Mouse (Mus musculus) mammary gland, adult 2 months (tissue): ENCODE data around the gene Gm20605. TPM values are rescaled to one million over a fixed set of nuclear protein-coding genes. Genes with fewer than 3 reads are reported as not detected.

Experiments
- polyA plus RNA-seq: library from polyadenylated mRNA; depleted of rRNA; stranded (reverse); fragments of >200 nt; gene quantifications from 2 replicates; pipeline ENCODE4 v1.2.3, GENCODE M21; 2012; ENCODE audit warnings: low replicate concordance; rRNA removed

Gm20605 gene
- 20.1 and 68.7 TPM in 2 replicates for polyA plus RNA-seq

DNA sequence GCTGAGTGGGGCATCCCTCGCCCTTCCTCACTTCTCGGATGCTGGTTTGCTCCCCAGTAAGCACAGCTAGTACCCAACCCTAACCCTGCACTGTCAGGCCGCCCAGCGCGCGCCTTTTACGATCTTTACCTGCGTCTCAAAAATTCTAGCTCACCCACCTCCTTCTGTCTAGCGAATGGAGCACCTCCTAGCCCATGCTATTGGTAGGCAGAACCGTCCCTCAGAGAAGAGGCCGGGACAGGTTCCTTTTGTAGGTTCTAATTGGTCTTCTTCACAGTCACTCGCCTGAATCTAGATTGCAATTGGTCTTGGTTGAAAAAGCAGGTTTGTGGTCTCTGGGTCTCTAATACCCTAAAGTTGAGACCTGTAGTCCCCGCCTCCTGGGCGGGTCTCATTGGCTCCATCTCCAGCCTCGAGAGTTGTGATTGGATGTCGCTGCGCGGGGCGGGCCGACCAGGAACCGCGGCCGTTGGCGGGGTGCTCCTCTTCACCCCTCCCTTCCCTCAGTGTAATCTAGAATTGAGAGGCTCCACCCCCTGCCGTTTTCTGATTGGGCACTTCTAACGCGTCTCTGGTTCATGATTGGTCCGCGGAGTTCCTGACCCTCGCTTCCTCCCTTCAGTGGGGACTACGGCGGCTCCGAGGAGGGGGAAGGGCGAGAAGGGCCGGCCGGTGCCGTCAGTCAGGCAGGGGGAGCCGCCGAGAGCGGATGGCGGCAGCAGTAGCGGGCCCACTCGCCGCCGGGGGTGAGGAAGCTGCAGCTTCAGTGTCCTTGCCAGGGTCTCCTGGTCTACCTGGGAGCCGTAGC is at the start of gene Gm20605, which contains the start of the genes Fbxo24 and Lrch4:
Gene Gm20605, plus strand, starts transcription at position 678 of the 808 bp plus-strand sequence.
Gene Fbxo24, minus strand, starts transcription at position 505 of the 808 bp plus-strand sequence.
Gene Lrch4, plus strand, starts transcription at position 624 of the 808 bp plus-strand sequence.

DNA sequence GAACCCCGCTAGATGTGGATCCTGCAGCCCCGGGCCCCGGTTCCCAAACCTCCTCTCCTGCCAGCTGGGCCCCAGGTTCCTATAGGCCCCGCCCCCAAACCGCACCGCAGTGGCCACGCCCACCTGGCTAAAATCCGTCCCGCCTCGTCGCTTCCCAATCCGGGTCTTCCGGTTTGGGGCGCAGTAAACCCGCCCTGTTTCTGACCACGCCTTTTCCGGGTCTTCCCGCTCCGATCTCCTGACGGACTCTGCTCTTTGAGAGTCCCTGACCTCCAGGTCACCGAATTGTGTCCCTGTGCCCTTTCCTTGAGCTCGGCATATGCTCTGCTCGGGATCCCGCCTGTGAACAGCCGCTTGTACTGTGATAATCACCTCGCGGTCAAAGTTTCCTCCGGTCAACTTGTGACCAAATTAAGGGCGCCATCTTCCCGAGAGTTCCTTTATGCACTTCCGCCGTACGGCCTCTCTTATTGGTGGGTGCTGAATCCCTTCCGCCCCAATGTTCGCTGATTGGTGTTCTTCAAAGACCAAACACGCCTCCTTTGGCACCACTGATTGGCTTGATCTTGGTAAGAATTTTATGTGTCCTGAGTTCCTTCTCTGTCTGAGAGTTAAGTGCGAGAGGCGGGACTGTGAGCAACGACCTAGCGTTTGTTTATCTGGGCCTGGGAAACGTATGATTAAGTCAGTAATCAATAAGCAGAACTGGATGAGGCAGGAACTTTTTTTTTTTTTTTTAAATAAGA is 28.2 kb upstream of the Gm20605 start, which contains the start of gene Mospd3:
Gene Mospd3, minus strand, starts transcription at position 440 of the 746 bp plus-strand sequence.

DNA sequence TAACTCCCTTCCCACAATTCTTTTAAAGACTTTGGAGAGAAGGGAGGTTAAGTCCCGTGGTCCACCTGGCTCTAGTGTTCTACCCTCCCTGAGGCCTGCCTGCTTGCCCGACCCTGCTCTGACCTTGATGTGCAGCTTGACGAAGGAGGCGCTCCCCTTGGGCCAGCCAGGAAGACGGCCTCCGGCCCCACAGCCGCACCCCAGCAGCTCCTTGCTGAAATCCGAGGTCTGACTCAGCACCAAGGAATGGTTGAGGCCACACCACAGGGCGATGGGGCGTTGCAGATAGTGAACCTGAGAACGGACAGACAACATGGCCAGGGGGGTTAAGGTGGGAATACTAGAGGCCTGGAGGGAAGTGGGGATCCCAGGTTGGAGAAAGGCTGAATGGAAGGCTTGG is 15.4 kb upstream of the Gm20605 start, which contains the start of gene Pcolce:
Gene Pcolce, minus strand, starts transcription at position 235 of the 400 bp plus-strand sequence.

DNA sequence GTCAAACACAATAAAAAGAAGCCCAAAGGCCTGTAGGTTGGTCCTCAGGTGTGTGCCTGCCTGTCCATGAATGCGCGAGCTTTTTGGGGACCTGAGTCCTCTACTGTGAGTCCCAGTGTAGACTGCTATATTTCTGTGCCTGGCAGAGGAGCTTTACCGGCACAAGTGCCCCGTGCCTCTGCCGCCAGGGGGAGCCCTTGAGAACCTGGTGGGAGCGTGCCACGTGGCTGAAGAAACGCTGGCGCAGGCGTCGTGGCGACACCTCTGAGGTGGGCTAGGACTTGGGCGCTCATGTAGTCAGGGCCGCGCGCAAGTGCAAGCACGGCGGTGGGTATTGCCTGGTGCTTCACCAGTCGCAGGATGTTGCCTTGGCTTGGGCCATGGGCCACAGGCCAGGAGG is 12.1 kb downstream of the Gm20605 start, which contains the start of gene Sap25:
Gene Sap25, plus strand, starts transcription at position 281 of the 400 bp plus-strand sequence.

DNA sequence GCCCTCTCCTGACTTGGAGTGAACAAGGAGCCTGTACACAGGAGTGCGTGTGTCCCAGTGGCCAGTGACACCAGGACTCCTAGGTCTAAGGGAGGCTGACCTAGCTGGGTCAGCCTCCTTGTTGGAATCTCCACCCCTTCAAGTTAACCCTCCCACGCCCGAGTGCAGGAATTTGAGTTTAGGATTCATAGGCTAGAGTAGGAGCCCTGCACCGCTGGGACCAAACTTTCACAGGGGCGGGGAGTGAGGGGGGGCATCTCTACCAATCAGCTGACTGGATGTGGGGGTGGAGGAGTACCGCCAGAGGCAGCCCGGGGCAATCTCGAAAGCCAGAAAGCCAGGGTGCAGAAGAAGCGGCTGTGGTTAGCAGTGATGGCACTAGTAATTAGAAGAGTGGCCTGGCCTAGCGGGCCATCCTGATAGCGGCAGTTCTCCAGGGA is 16.7 kb downstream of the Gm20605 start, which contains the start of gene Irs3:
Gene Irs3, minus strand, starts transcription at position 63 of the 440 bp plus-strand sequence.

DNA sequence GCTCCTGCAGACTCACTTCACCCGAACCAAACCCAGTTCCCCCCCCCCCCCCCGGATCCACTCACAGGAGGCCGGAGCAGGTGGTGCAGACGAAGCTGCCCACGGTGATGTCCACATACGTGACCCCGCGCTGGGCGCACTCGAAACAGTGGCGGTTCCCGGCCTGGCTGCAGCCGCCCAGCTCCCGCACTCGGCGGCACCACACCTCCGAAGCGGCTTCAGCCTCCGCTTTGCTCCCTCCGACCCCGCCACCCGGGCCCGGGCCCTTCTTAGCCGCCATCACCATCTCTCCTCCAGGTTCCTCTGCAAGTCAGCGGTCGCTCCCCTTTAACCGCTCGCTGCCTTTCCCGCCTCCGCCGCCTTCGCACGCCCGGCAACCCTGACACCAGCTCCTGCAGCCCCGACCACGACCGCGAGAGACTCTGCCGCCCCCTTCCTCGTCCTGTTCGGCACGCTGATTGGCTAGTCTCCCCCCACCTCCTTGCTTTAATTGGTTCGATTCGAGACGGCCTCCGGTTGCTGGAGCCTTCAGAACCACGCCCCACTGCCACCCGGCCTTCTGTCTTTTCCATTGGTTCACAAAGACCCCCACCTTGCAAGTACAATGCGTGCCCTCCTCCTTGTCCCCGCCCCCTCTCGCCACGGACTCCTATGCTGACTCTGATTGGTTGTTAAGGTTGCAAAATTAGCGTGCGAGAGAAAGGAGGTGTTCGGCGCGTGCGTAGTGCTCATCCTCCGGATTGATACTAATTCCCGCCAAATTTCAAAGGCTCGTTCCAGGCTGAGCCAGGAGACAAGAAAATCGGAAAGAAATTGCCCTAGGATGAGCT is 55.5 kb downstream of the Gm20605 start, which contains the start of gene Agfg2:
Gene Agfg2, minus strand, starts transcription at position 433 of the 830 bp plus-strand sequence.

Other genes starting within 250 kb of the Gm20605 start
- gene Zan, start 152.1 kb upstream of the Gm20605 start, polyA plus RNA-seq = 0.04 TPM in 2 replicates
- gene Pop7, start 126.7 kb upstream of the Gm20605 start, polyA plus RNA-seq = 34.5 and 48.0 TPM in 2 replicates
- gene Gigyf1, start 110.6 kb upstream of the Gm20605 start, polyA plus RNA-seq = 26.1 and 49.9 TPM in 2 replicates
- not detected in 2 replicates for gene Epo, start 95.9 kb upstream of the Gm20605 start, polyA plus RNA-seq
- gene Gnb2, start 95.7 kb upstream of the Gm20605 start, polyA plus RNA-seq = 1,024 and 1,186 TPM in 2 replicates
- gene Actl6b, start 75.7 kb upstream of the Gm20605 start, polyA plus RNA-seq = 0.03 and 0.16 TPM in 2 replicates
- 4.6 and 7.3 TPM in 2 replicates for gene Tfr2, start 59.3 kb upstream of the Gm20605 start, polyA plus RNA-seq
- gene Mospd3, start 28.1 kb upstream of the Gm20605 start, polyA plus RNA-seq = 96.4 and 211 TPM in 2 replicates
- 195 and 196 TPM in 2 replicates for gene Pcolce, start 15.4 kb upstream of the Gm20605 start, polyA plus RNA-seq
- gene Fbxo24, start 173 bp upstream of the Gm20605 start, polyA plus RNA-seq = 0.53 and 0.63 TPM in 2 replicates
- gene Lrch4, start 54 bp upstream of the Gm20605 start, polyA plus RNA-seq = 119 and 157 TPM in 2 replicates
- gene Sap25, start 12.2 kb downstream of the Gm20605 start, polyA plus RNA-seq = 193 and 262 TPM in 2 replicates
- gene Irs3, start 16.5 kb downstream of the Gm20605 start, polyA plus RNA-seq = 34.2 and 68.9 TPM in 2 replicates
- gene Agfg2, start 55.6 kb downstream of the Gm20605 start, polyA plus RNA-seq = 28.7 and 51.6 TPM in 2 replicates
- gene Nyap1, start 112.4 kb downstream of the Gm20605 start, polyA plus RNA-seq = 2.0 and 4.7 TPM in 2 replicates
- 106 and 238 TPM in 2 replicates for gene Tsc22d4, start 116.6 kb downstream of the Gm20605 start, polyA plus RNA-seq
- gene Ppp1r35, start 149.7 kb downstream of the Gm20605 start, polyA plus RNA-seq = 26.9 and 69.4 TPM in 2 replicates
- 33.1 and 36.6 TPM in 2 replicates for gene Mepce, start 158.5 kb downstream of the Gm20605 start, polyA plus RNA-seq
- 1.1 and 2.3 TPM in 2 replicates for gene Zcwpw1, start 158.6 kb downstream of the Gm20605 start, polyA plus RNA-seq
- 3.9 and 13.9 TPM in 2 replicates for gene Pilra, start 207.1 kb downstream of the Gm20605 start, polyA plus RNA-seq
- 3.8 and 10.5 TPM in 2 replicates for gene Pilrb1, start 228.9 kb downstream of the Gm20605 start, polyA plus RNA-seq
- 5.4 and 12.5 TPM in 2 replicates for gene Pilrb2, start 242.6 kb downstream of the Gm20605 start, polyA plus RNA-seq